ENCODE assay signal across 8 mouse cellular contexts in genomic region chr9:103110727-103111501, GRCm38 (mm10). TPM values are rescaled to one million over a fixed set of nuclear protein-coding genes. Genes with fewer than 3 reads are reported as not detected.
DNase-seq lines count a peak whose midpoint lies in the region; ATAC-seq and TF ChIP-seq lines count a peak whose summit lies in the region.

No protein-coding gene starts in this region.

- peaks cover 6% of the 10 kb centered on the region for H3K27me3 ChIP-seq in forebrain, embryonic 11.5 days (ENCODE audit: control insufficient read depth, insufficient read depth, low read length)
- peaks cover 54% of the 10 kb centered on the region for H3K27me3 ChIP-seq in liver, embryonic 11.5 days (replicated peaks; ENCODE audit: control insufficient read depth, insufficient read depth, low read length)
- H3K27me3 ChIP-seq in neural tube, embryonic 13.5 days, result peaks cover 8% of the 10 kb centered on the region; the same call in 1 of the 2 replicates

- H3K9ac ChIP-seq in forebrain, embryonic 11.5 days (ENCODE audit: low read length), result peak overlapping the region; percentile 75
- no peak overlapping the region for H3K9ac ChIP-seq in liver, embryonic 11.5 days (ENCODE audit: low read depth, low read length)
- peak overlapping the region; percentile 92 for H3K9ac ChIP-seq in neural tube, embryonic 13.5 days

- no peaks in the 10 kb centered on the region for H3K36me3 ChIP-seq in forebrain, embryonic 11.5 days (ENCODE audit: control insufficient read depth, insufficient read depth, low read length)
- H3K36me3 ChIP-seq in liver, embryonic 11.5 days (ENCODE audit: control insufficient read depth, insufficient read depth, low read length), result no peaks in the 10 kb centered on the region
- H3K36me3 ChIP-seq in neural tube, embryonic 13.5 days, result no peaks in the 10 kb centered on the region

- peak overlapping the region; percentile 95 for H3K27ac ChIP-seq in left cerebral cortex, adult 2 months
- H3K27ac ChIP-seq in forebrain, embryonic 11.5 days (ENCODE audit: low read depth, low read length), result no peak overlapping the region
- H3K27ac ChIP-seq in liver, embryonic 11.5 days (ENCODE audit: low read depth, low read length), result no peak overlapping the region
- H3K27ac ChIP-seq in neural tube, embryonic 13.5 days (replicated peaks), result peak overlapping the region; percentile 96

- peaks cover 11% of the 10 kb centered on the region for H3K4me1 ChIP-seq in forebrain, embryonic 11.5 days (replicated peaks; ENCODE audit: control insufficient read depth, insufficient read depth, low read length)
- H3K4me1 ChIP-seq in liver, embryonic 11.5 days (replicated peaks; ENCODE audit: control insufficient read depth, insufficient read depth, low read length), result peaks cover 11% of the 10 kb centered on the region
- H3K4me1 ChIP-seq in neural tube, embryonic 13.5 days (replicated peaks), result peaks cover 59% of the 10 kb centered on the region

- H3K4me3 ChIP-seq in left cerebral cortex, adult 2 months, result peak overlapping the region; percentile 81
- peak overlapping the region; percentile 74 for H3K4me3 ChIP-seq in forebrain, embryonic 11.5 days (ENCODE audit: low read depth, low read length)
- H3K4me3 ChIP-seq in liver, embryonic 11.5 days (ENCODE audit: low read depth, low read length), result peak overlapping the region; percentile 62
- H3K4me3 ChIP-seq in neural tube, embryonic 13.5 days, result peak overlapping the region; percentile 81

- 21% methylated on average over 18 of the region's 18 CpGs for WGBS in forebrain, embryonic 11.5 days
- WGBS in liver, embryonic 11.5 days, result 16% methylated on average over 18 of the region's 18 CpGs
- WGBS in neural tube, embryonic 13.5 days, result 16% methylated on average over 18 of the region's 18 CpGs

- TF ChIP-seq CTCF in left cerebral cortex, adult 2 months (IDR thresholded peaks at IDR 0.05), result no peak

- DNase-seq in left cerebral cortex, adult 2 months (ENCODE audit: extremely low spot score in 1 of 2, low spot score in 2 of 2), result no peak
- DNase-seq in left cerebral cortex, postnatal 10 days (ENCODE audit: extremely low spot score in 1 of 2, low spot score in 2 of 2), result no peak
- DNase-seq in forebrain, embryonic 11.5 days (ENCODE audit: low spot score), result peak; percentile 50
- DNase-seq in liver, embryonic 11.5 days (ENCODE audit: low spot score), result no peak
- DNase-seq in adrenal gland, postnatal 36 days, result no peak
- DNase-seq in layer of hippocampus, adult 9-11 months, result no peak
- DNase-seq in right cerebral cortex, postnatal 36 days (ENCODE audit: low spot score in 2 of 2), result no peak

- H3K4me2 ChIP-seq in forebrain, embryonic 11.5 days (ENCODE audit: low read depth, low read length, severe bottlenecking), result peak overlapping the region; percentile 82
- peak overlapping the region; percentile 90 for H3K4me2 ChIP-seq in liver, embryonic 11.5 days
- peak overlapping the region; percentile 78 for H3K4me2 ChIP-seq in neural tube, embryonic 13.5 days

- intact Hi-C loops in left cerebral cortex, adult 2 months (cut with DNase I), result loop anchor here (2.0 to 5.0 kb wide), 2 partner anchors 18 to 36 kb away; no protein-coding TSS in a partner anchor
- intact Hi-C loops in left cerebral cortex, postnatal 10 days (cut with DNase I), result loop anchor here (5.0 kb wide), 1 partner anchor 191 kb away; no protein-coding TSS in a partner anchor

- no peak; the same call in 1 of the 2 replicates for ATAC-seq in forebrain, embryonic 11.5 days (replicated peaks; ENCODE audit: low FRiP score)
- ATAC-seq in liver, embryonic 11.5 days (replicated peaks; ENCODE audit: low FRiP score), result no peak
- peak; percentile 14; the same call in 1 of the 2 replicates for ATAC-seq in neural tube, embryonic 13.5 days (ENCODE audit: low read depth)

- no peaks in the 10 kb centered on the region for H3K9me3 ChIP-seq in forebrain, embryonic 11.5 days (ENCODE audit: control insufficient read depth, low read length)
- H3K9me3 ChIP-seq in liver, embryonic 11.5 days (ENCODE audit: control insufficient read depth, low read length), result no peaks in the 10 kb centered on the region
- no peaks in the 10 kb centered on the region for H3K9me3 ChIP-seq in neural tube, embryonic 13.5 days

RNA-seq across cellular contexts. Expression of gene Rab6b, which starts 0.7 kb away (rescaled TPM):
- total RNA-seq in left cerebral cortex, adult 2 months (2021), result 100 to 1,000 TPM; 605 to 610 TPM
- 100 to 1,000 TPM; 623 to 633 TPM for total RNA-seq in left cerebral cortex, postnatal 10 days (2021)
- 12.5 and 13.6 TPM in 2 replicates for polyA plus RNA-seq in forebrain, embryonic 11.5 days (2014; fragmentation: Nextera tagmentation; extraction: Ambion mirVana)
- polyA plus RNA-seq in liver, embryonic 11.5 days (2014; fragmentation: Nextera tagmentation; extraction: Ambion mirVana), result 0.44 and 0.45 TPM in 2 replicates
- polyA plus RNA-seq in neural tube, embryonic 13.5 days (2015; fragmentation: Nextera tagmentation; extraction: Ambion mirVana), result 82.5 and 86.2 TPM in 2 replicates
- total RNA-seq in adrenal gland, postnatal 36 days (2021), result 1 to 10 TPM; 2.8 to 3.0 TPM

Comparison
In these comparisons a context has a peak if more than half of its experiments do, and no peak if none do; other contexts are left out.
1. H3K27ac ChIP-seq: peak in left cerebral cortex, adult 2 months (single experiment) and neural tube, embryonic 13.5 days (single experiment); none in forebrain, embryonic 11.5 days (single experiment) and liver, embryonic 11.5 days (single experiment).
2. RNA of gene Rab6b, which starts 0.7 kb away (total RNA-seq): 623 to 633 TPM in left cerebral cortex, postnatal 10 days and 605 to 610 TPM in left cerebral cortex, adult 2 months; 2.8 to 3.0 TPM in adrenal gland, postnatal 36 days; every median in the first group is over 100 times any median in the second.
3. Peak in every context shown above with its lines, with median percentiles within 50 percentile points of each other: H3K4me3 ChIP-seq and H3K4me2 ChIP-seq.